Mouse (Mus musculus) large intestine, adult 2 months (tissue): ENCODE measurements around the gene Secisbp2l. TPM values are rescaled to one million over a fixed set of nuclear protein-coding genes. Genes with fewer than 3 reads are reported as not detected.

Source experiments
- DNase-seq: peaks from one replicate; pipeline ENCODE4 v3.0.0-alpha.2; 2012; ENCODE audit warnings: low read depth, low spot score
- WGBS: fragments of 180-500 bp; shearing (Covaris S2); methylation state at CpG from one replicate; pipeline ENCODE4 v1.1.7; 2018; 5-methylcytosine and 5-hydroxymethylcytosine counted together
- polyA plus RNA-seq: library from polyadenylated mRNA; depleted of rRNA; stranded (reverse); fragments of >200 nt; gene quantifications from 2 replicates; pipeline ENCODE4 v1.2.3, GENCODE M21; 2012

Gene Secisbp2l
- polyA plus RNA-seq, 1 experiment: 8.4 TPM

DNA sequence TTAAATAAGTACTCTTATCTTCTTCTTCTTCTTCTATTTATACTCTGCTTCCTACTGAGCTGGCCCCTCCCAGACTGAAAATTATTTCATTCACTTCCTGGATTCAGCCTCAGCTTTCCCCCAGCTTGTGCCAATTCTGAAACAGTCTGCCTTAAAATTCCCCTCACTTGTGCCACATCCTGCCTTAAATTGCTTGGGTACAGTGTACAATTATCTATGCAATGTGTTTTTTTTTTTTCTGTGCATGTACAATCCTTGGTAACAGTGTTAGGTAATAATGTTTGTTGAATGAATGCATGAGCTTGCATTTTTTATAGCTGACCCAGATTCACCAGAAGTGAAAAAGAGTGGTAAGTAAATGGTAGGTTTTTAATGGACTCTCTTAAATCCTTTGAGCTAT, 5.7 kb upstream of the Secisbp2l start:
- no peak for DNase-seq

DNA sequence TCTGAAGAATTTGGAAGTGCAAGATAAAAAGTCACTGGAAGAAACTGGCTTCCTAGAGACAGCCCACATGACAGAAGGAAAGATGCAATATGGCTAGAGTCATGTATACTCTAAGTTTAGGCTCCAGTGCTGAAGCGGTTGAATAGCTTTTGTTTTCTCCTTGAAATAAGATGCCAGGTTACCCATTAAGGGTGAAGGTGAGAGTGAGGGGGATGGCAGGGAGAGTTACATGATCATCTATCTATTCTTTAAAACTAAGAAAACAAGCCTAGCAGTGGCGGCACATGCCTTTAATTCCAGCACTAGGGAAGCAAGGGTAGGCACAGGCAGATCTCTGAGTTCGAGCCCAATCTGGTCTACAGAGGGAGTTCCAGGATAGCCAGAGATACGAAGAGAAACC, 2.4 kb upstream of the Secisbp2l start:
- 71% methylated on average over 4 of the region's 4 CpGs for WGBS
- DNase-seq: no peak

DNA sequence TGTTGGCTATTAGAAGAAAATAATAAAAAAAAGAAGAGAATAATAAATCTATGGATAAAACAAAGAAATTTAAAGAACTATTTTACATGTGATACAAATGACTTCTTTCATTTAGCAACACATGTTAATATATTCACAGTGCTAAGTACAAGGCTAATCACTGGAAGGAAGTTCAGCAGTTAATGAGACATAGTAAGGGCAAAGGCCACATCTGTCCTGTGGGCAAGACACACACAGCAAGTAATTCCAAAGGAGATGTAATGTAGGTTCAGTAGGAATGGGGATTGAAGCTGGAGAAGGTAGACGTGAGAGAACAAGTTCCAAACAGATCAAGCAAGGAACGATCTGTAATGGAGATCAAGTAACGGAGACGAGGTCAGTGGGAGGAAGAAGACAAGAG, 1.7 kb upstream of the Secisbp2l start:
- no peak for DNase-seq
- WGBS: 68% methylated on average over 4 of the region's 4 CpGs

DNA sequence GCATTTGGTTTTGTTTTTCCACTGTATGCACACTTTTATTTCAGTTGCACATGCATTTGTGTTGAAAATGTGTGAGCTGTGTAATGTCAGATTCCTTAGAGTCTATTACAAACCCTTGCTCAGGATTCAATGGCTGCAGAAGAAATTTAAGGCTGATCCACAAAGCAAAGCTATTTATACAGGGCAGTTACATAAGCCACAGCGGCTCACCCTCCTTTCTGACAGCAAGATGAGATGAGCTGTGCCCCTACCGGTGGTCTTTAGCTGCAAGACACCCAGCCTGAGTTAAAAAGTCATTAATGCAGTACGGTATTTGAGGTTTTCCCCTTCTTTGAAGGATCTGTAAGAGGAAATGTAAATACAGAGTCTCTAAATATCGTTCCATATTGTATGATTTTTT, 1.2 kb upstream of the Secisbp2l start:
- DNase-seq: no peak
- WGBS: 61% methylated on average over 4 of the region's 4 CpGs

DNA sequence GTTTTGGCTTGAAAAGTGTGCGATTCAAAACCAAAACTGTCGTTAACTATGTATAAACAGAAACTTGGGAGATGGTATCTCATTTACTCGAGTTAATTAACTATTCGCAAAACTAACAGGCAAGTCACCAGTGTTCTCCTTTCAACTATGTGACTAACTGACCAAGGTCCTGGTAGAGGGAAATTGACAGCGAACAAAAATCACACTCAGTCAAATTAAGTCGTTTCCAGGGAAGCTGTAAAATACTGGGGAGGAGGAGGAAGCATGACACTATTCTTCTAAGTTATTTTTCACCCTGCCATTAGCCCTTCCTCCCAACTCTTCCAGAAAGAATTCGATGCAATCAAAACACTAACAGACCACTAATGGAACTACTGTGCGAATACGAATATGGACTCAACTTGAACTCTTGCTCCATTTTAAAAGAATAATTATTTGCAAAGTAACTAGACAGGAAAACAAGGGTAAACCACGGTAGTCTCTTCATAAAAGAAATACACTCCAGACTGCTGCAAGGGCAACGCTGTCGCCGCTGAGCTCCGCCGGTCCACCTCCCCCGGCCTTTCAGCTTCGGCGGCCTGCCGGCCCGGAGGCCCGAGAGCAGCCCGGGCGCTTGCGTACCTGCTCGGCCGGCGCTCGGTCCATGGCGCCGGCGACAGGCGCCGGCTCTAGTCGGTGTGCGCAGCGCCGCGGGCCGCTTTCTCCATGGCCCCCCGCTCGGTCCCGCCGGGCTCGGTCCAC, 522 bp downstream of the Secisbp2l start:
- DNase-seq: no peak
- under 1% methylated on average over 44 of the region's 44 CpGs for WGBS

DNA sequence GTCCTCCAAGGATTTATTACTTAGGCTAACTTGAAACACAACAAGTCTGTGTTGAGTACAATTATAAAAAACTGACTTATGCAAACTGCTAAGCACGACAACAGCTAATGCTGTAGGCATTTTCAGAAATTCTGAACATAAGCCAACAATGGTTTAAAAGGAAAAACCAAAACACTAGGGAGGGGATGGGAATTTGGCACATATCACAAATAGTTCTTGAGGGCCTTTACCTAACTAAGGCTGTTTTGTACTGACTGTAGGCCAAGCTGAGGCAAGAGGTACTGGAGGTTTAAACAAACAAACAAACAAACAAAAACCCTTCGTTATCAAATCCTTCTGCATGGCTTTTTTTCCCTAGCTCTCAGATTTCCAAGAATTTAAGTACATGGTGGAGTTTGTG, 1.7 kb downstream of the Secisbp2l start:
- no peak for DNase-seq
- WGBS: 47% methylated on average over 2 of the region's 2 CpGs

DNA sequence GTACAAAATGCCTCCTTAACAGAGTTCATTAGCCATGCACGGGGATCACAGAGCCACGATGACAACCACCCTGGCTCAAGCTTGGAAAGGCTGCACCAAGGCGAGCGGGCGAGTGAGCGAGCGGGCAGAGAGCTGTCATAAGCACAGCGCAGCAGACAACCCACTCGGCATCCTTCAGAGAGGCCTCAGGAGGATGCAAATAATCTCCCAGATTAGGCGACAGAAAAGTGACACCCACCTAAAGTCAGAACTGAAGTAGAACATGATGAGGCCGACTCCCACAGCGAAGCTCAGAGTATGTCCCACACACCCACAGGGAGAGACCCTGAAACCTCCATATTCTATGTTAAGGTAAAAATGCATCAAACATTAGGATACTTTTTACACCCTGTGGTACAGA, 4.3 kb downstream of the Secisbp2l start:
- no peak for DNase-seq
- 94% methylated on average over 12 of the region's 12 CpGs for WGBS

DNA sequence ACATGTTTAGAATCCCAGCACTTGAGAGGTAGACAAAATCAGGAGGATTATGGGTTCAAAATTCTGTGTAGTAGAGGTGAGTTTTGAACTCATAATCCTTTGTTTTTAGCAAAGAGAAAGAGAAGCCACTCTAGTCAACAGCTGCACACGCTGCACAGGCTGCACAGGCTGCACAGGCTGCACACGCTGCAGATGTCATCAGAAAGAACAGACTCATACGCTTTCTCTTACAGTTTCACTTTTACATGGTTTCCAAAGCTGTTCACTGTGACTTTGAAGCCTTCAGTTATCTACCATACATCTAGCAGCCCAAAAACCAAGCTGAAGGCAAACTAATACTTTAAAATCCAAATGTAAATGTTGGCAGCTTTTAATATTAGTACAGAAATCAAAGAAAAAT, 5.7 kb downstream of the Secisbp2l start:
- no peak for DNase-seq
- WGBS: 79% methylated on average over 3 of the region's 3 CpGs

DNA sequence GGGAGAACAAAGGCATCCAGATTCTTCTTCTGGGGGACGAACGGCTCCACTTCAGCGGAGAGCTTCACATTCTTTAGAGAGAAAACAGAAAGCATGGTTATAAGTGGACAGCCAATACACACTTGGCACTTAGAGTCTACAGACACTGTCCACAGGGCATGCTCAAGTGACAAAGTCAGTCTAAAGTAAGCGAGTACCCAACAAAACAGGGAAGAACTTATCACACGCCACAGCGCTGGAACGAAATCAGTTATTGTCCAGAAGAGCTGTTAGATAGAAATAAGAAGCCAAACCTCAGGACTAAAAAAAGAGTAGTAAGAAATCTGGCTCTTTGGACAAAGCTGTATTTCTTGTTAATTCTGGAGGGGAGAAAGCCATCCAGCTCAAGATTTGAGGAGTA, 7.0 kb downstream of the Secisbp2l start:
- no peak for DNase-seq
- WGBS: 96% methylated on average over 7 of the region's 7 CpGs

DNA sequence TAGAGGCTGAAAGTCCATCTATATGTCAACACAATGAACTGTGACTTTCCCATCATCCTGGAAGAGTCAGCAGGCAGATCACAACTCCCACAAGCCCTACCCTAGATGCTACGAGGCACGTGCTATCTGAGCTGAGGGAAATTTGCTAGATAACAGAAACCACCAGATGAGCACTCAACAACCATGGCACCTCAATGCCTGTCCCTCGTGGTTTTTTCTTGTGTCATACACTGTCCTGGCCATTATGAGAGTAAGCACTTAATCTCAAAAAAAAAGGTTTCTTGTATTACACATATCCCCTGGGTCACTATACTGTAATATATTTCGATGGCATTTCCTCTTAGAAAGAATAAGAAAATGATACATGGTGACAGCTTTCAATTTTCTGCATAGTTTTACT, 7.8 kb downstream of the Secisbp2l start:
- WGBS: 73% methylated on average over 4 of the region's 4 CpGs
- DNase-seq: no peak

DNA sequence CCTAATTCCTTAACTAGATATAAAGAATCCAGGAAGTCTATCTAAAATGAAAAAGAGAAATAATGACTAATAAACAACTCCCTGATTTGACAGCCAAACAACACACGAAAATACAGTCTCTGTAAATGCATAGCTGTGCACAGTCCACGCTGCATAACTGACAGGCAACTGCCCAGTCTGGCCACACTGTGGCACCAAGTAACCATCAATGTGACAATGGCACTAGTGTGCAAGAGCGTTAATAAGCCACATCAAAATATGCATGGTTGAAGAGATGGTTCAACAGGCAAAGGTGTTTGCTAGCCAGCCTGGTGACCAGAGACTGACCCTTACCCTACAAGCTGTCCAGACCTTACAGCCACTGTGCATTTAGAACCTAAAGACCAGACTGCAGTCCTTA, 17.6 kb downstream of the Secisbp2l start:
- DNase-seq: no peak

DNA sequence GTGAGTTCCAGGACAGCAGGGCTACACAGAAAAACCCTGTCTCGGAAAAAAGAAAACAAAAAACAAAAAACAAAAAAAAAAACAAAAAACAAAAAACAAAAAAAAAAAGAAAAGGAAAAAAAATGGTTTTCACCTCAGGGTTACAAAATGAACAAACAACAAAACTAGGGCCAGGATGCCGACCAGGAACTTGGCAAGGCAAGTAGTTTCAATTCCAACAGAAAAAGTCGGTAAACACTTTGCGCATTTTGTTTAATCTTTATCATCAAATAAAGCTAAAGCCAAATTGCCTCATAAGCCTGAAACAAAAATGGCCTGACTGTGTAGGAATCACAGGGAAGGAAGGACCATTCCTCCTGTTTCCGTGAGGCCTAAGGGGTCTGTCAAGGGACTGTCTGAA, 18.1 kb downstream of the Secisbp2l start:
- no peak for DNase-seq
- 44% methylated on average over 5 of the region's 5 CpGs for WGBS

More for the DNA sequence above, 17.6 kb downstream of the Secisbp2l start:
- WGBS: 49% methylated on average over 3 of the region's 3 CpGs

DNA sequence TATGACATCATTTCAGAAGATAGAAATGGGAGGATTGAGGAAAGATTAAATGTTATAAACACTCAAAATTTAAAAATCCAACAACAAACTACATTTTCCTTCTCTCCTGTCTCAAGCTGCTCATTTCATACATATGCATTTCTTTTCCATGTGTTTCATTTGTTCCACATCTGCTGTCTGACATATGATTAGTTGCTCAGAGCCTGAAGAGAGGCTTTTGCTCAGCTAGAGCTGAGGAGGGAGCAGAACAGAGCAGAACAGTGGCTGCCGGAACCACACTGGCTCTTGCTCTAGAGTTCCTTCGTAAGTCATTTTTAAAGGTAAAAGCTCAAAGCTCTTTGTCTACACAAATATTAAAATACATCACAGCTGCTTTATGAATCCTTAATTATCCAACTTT, 33.3 kb downstream of the Secisbp2l start:
- 89% methylated on average over 2 of the region's 2 CpGs for WGBS
- DNase-seq: no peak

DNA sequence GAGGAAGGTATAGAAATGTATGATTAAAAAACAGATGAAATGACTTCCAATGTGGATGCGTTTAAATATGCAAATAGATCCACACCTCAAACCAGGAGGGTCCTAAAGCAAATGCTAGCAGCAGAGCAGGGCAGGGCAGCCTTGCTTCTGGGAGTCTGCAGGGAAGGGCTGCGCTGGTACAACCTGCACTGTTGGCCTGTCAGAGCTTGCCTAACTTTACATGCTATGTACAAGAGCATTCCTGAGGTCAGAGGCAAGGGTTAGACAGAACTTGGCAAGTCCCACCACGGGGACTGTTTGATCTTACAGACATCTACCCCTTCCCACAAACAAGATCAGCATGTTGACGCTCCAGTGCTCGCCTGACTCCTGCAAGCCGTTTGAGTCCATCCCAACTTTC, 43.3 kb downstream of the Secisbp2l start:
- DNase-seq: no peak
- WGBS: 84% methylated on average over 6 of the region's 6 CpGs

DNA sequence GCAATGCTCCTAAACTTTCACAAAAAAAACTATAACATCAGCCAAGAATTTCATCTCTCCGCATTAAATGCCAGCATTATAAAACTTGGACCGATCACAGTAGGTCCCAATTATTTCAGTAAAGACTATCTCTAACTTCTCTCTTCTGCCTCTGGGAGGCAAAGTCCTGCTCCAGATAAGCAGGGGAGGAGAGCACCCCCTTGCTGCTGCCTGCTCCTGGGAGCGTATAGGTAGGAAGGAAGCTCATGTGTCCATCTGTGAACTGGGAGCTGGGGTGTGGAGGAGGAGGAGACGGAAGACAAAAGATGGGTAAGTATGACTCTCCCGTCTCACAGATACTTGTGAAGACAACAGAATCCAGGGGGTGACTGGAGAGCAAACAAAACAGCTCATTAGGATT, 44.0 kb downstream of the Secisbp2l start:
- DNase-seq: no peak
- WGBS: 74% methylated on average over 5 of the region's 5 CpGs

DNA sequence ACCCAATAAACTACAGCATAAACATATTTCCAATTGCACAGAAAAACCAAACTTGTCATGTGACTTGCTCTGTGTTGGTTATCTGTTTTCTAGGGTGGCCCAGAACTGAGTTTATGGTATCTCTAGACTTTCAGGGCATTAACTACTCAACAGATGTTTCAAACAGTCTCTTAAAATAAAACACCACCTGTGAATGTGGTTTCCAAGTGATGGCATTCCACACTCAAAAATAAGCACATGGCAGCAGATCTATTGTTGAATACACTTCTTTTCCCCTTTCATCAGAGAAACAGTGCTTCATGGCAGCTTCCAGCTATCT, 46.7 kb downstream of the Secisbp2l start:
- no peak for DNase-seq

DNA sequence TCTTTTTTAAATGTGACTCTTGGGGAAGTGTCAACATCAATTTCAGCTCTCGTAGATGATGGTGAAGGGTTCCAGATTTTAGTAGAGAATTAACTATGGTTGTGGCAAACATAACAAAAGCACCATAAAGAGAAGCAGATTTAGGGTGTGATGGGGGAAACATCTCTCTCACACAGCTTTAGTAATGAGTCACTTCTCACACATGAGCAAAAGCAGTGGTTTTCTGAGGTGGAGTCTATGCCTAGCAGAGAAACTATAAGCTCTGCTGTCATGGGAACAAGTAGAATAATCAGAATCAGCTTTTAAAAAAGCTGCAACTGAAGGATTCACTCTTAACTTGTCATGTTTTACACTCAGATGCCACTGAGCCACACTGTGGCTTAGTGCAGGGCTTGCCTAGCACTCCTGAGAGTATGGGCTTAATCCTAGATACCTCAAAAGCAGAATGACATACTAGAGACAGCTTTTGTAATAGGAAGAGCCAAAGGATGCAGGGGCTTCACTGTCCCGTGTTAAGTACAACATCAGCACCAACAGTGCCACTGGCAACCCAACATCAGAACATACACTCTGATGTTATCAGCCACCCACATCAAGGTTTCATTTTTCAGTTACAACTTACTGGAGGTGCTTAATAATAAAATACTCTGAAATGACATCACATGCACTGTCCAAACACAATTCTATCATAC, 47.2 kb downstream of the Secisbp2l start:
- DNase-seq: no peak
- whole genome bisulfite sequencing: 40% methylated on average over 2 of the region's 2 CpGs

DNA sequence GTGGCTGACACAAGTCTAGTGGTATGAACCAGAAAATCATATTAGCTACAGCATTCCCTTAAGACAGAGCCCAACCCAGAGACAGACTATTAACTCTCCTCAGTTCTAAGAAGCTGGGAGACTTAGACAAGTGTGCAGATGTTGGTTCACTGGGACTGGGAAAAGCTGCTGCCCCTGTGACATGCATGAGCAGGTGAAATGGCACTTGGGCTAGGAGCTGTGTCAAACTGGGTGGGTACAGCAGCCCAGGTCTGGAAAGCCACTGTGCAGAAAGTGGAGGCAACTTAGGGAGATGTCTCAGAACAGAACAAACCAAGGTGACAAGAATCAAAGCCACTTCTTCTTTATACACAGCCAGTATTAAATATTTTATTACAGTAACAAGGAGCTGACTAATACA, 47.9 kb downstream of the Secisbp2l start:
- DNase-seq: no peak

DNA sequence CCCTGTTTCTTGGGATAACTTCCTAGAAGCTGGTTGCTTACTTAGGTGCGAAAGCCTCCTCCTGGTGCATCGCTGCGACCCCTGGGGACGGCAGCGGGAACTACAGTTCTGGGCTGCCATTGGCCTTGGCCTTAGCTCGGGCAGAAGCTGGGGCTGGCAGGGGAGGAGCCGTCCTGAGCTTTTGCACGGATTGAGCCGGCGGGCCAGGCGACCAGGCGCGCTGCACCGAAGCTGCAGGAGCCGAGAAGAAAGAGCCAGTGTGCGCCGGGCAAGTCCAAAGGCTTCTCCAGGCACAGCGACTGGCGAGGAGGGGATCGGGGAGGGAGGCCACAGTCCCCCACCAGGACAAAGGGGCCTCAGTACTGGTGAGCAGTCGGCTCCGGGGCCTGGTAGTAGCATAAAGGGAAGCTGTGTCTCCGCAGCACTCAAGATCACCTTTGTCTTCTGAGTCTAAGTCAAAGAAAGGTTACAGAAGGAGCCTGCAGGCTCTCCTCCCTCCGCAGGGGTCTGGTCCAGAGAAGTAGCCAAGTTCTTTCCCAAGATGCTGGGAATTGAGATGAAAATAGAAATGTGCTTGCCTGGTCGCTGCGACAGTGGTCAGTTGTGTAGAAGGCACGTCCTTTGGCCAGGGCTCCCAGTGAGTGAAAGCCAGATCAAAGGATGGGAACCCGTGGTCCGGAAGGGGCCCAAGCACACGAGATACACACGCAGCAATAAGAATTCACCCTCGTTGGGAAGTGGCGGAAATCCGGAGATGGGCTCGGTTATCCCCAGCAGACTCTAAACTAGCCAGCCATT, 50.7 kb downstream of the Secisbp2l start:
- 21% methylated on average over 35 of the region's 35 CpGs for WGBS
- peak; percentile 74 for DNase-seq

DNA sequence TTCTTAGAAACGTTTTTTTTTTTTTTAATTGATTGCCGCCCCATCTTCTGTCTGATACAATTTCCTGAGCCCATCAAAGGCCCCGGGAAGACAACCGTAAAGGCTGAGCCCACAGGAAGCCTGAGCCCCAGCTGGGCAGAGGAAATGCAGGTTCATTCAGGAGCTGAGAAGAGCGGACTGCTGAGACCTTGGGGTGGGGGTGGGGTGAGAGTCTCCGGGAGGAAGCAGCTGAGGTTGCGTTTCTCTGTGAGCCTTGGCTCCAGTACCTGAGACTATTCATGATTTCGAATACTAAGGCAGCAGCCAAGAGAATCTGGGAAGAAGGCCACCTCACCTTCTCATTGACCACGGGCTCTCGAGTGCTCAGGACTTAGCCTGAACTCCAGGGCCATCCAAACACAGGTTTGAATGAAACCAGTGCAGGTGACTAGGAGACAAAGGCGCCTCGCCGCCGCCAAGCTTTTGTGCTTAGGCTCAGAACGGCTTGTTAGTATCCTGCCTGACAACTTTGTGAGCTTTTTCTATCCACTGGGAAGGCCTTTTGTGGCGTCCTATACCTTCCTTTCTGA, 58.0 kb downstream of the Secisbp2l start:
- WGBS: 6% methylated on average over 16 of the region's 16 CpGs
- DNase-seq: no peak

DNA sequence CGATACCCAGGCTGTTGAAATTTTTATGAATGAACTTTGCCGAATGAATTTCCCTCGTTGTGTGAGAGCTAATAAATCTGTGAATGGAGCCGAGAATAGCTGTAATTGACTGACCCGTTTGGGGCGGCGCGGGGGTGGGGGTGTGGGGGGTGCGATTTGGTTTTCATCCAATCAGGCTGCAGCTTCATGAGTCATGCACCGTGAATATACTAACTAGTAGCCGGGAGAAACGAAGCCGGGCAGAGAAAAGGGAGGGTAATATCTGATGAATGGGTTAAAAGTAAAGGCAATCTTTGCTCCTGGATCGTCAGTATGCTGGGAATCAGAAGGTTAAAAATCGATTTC, 58.6 kb downstream of the Secisbp2l start, which contains the start of gene Shc4:
Shc4 (minus strand) TSS at position 63 of the 345 bp plus-strand sequence.
- under 1% methylated on average over 15 of the region's 15 CpGs for WGBS
- peak; percentile 16 for DNase-seq
